Mouse (Mus musculus) neural tube, embryonic 12.5 days (tissue): Measurements from ENCODE around the gene Adora3. TPM values are rescaled to one million over a fixed set of nuclear protein-coding genes. Genes with fewer than 3 reads are reported as not detected.

Source experiments
- ATAC-seq: fragments of 200-750 bp; cut with Nextera tagmentation; 2 replicates; pipeline ENCODE4 v1.8.0; 2017; ENCODE audit warnings: low read depth, mild to moderate bottlenecking, moderate TSS enrichment, moderate library complexity; ENCODE audit not compliant: low FRiP score
- H3K27ac ChIP-seq: fragments of 300-500 bp; sonication (generic); 2 replicates; pipeline ENCODE4 v1.5.1; 2016
- H3K27me3 ChIP-seq: fragments of 300-500 bp; sonication (generic); replicated peaks from 2 replicates; pipeline ENCODE4 v1.6.1; 2016; ENCODE audit warnings: mild to moderate bottlenecking
- H3K36me3 ChIP-seq: fragments of 300-500 bp; sonication (generic); 2 replicates; pipeline ENCODE4 v1.6.1; 2016; ENCODE audit warnings: mild to moderate bottlenecking
- H3K4me1 ChIP-seq: fragments of 300-500 bp; sonication (generic); 2 replicates; pipeline ENCODE4 v1.6.1; 2016
- H3K4me2 ChIP-seq: fragments of 300-500 bp; sonication (generic); replicated peaks from 2 replicates; pipeline ENCODE4 v1.6.1; 2016; ENCODE audit warnings: mild to moderate bottlenecking
- H3K4me3 ChIP-seq: fragments of 300-500 bp; sonication (generic); 2 replicates; pipeline ENCODE4 v1.5.1; 2016
- H3K9ac ChIP-seq: fragments of 300-500 bp; sonication (generic); 2 replicates; pipeline ENCODE4 v1.6.1; 2016; ENCODE audit warnings: mild to moderate bottlenecking
- H3K9me3 ChIP-seq: fragments of 300-500 bp; sonication (generic); 2 replicates; pipeline ENCODE4 v1.6.1; 2016; ENCODE audit warnings: mild to moderate bottlenecking
- WGBS: fragments of 180-500 bp; shearing (Covaris S2); methylation state at CpG from one replicate; pipeline ENCODE4 v1.1.7; 2016; 5-methylcytosine and 5-hydroxymethylcytosine counted together
- polyA plus RNA-seq: library from polyadenylated mRNA; unstranded; fragments of >200 nt; fragmentation: Nextera tagmentation; extraction: Ambion mirVana; gene quantifications from 2 replicates; pipeline ENCODE4 v1.2.1, GENCODE M21; 2016

Gene Adora3
- polyA plus RNA-seq, 1 experiment from 2014 or later, result not detected

GRCm38 (mm10) chr3:105878751-105879150 is 8.1 kb downstream of the Adora3 start:
- Histone ChIP-seq H3K4me3 (no peak overlapping the region), H3K9ac (no peak overlapping the region), H3K4me1 (no peaks in the 10 kb centered on the region), H3K36me3 (no peaks in the 10 kb centered on the region), H3K27ac (no peak overlapping the region), H3K4me2 (no peak overlapping the region), H3K9me3 (no peaks in the 10 kb centered on the region), H3K27me3 (no peaks in the 10 kb centered on the region)
- WGBS, result 88% methylated on average over 8 of the region's 8 CpGs
- no peak for ATAC-seq

- Histone ChIP-seq H3K9ac (no peak overlapping the region), H3K4me1 (no peaks in the 10 kb centered on the region)
- WGBS, result 72% methylated on average over 3 of the region's 3 CpGs
Measured at GRCm38 (mm10) chr3:105880419-105880818, 9.8 kb downstream of the Adora3 start.

GRCm38 (mm10) chr3:105882105-105882504 is 11.4 kb downstream of the Adora3 start:
- no peaks in the 10 kb centered on the region for H3K27me3 ChIP-seq
- 90% methylated on average over 7 of the region's 7 CpGs for WGBS
- no peaks in the 10 kb centered on the region for H3K36me3 ChIP-seq
- no peak overlapping the region for H3K4me2 ChIP-seq
- no peaks in the 10 kb centered on the region for H3K4me1 ChIP-seq
- no peak overlapping the region for H3K9ac ChIP-seq
- H3K9me3 ChIP-seq, result no peaks in the 10 kb centered on the region
- H3K27ac ChIP-seq, result no peak overlapping the region
- no peak for ATAC-seq
- no peak overlapping the region for H3K4me3 ChIP-seq

More at GRCm38 (mm10) chr3:105880419-105880818, 9.8 kb downstream of the Adora3 start:
- Histone ChIP-seq H3K36me3 (no peaks in the 10 kb centered on the region), H3K27me3 (no peaks in the 10 kb centered on the region), H3K4me2 (no peak overlapping the region), H3K4me3 (no peak overlapping the region), H3K27ac (no peak overlapping the region), H3K9me3 (no peaks in the 10 kb centered on the region)
- no peak for ATAC-seq

- H3K36me3 ChIP-seq, result no peaks in the 10 kb centered on the region
- no peak for ATAC-seq
- no peak overlapping the region for H3K27ac ChIP-seq
- H3K9me3 ChIP-seq, result no peaks in the 10 kb centered on the region
- WGBS, result 92% methylated on average over 2 of the region's 2 CpGs
- H3K4me3 ChIP-seq, result no peak overlapping the region
- no peaks in the 10 kb centered on the region for H3K27me3 ChIP-seq
- no peak overlapping the region for H3K9ac ChIP-seq
- no peaks in the 10 kb centered on the region for H3K4me1 ChIP-seq
- H3K4me2 ChIP-seq, result no peak overlapping the region
Measured at GRCm38 (mm10) chr3:105883111-105883510, 12.5 kb downstream of the Adora3 start.

GRCm38 (mm10) chr3:105888961-105889360 is 18.3 kb downstream of the Adora3 start:
- H3K4me1 ChIP-seq, result no peaks in the 10 kb centered on the region
- H3K4me3 ChIP-seq, result no peak overlapping the region
- H3K27me3 ChIP-seq, result no peaks in the 10 kb centered on the region
- H3K36me3 ChIP-seq, result no peaks in the 10 kb centered on the region
- 78% methylated on average over 3 of the region's 3 CpGs for WGBS
- H3K4me2 ChIP-seq, result no peak overlapping the region
- no peak for ATAC-seq
- no peak overlapping the region for H3K27ac ChIP-seq
- no peaks in the 10 kb centered on the region for H3K9me3 ChIP-seq
- no peak overlapping the region for H3K9ac ChIP-seq

- Histone ChIP-seq H3K9me3 (no peaks in the 10 kb centered on the region), H3K4me1 (no peaks in the 10 kb centered on the region), H3K27me3 (no peaks in the 10 kb centered on the region), H3K4me2 (no peak overlapping the region), H3K36me3 (no peaks in the 10 kb centered on the region), H3K4me3 (no peak overlapping the region), H3K9ac (no peak overlapping the region), H3K27ac (no peak overlapping the region)
- ATAC-seq, result no peak
- 82% methylated on average over 4 of the region's 4 CpGs for WGBS
Measured at GRCm38 (mm10) chr3:105890220-105890619, 19.6 kb downstream of the Adora3 start.

GRCm38 (mm10) chr3:105891141-105891540 is 20.5 kb downstream of the Adora3 start:
- no peak overlapping the region for H3K9ac ChIP-seq
- H3K4me3 ChIP-seq, result no peak overlapping the region
- WGBS, result 82% methylated on average over 3 of the region's 3 CpGs

GRCm38 (mm10) chr3:105891760-105892571 is 21.3 kb downstream of the Adora3 start:
- no peaks in the 10 kb centered on the region for H3K27me3 ChIP-seq
- no peak for ATAC-seq
- no peak overlapping the region for H3K9ac ChIP-seq
- H3K9me3 ChIP-seq, result no peaks in the 10 kb centered on the region
- no peak overlapping the region for H3K27ac ChIP-seq
- no peaks in the 10 kb centered on the region for H3K4me1 ChIP-seq
- H3K4me3 ChIP-seq, result no peak overlapping the region
- H3K4me2 ChIP-seq, result no peak overlapping the region
- H3K36me3 ChIP-seq, result no peaks in the 10 kb centered on the region
- 81% methylated on average over 10 of the region's 10 CpGs for WGBS

More at GRCm38 (mm10) chr3:105891141-105891540, 20.5 kb downstream of the Adora3 start:
- no peak for ATAC-seq
- no peak overlapping the region for H3K4me2 ChIP-seq
- H3K27ac ChIP-seq, result no peak overlapping the region
- no peaks in the 10 kb centered on the region for H3K36me3 ChIP-seq
- H3K4me1 ChIP-seq, result no peaks in the 10 kb centered on the region
- no peaks in the 10 kb centered on the region for H3K9me3 ChIP-seq
- no peaks in the 10 kb centered on the region for H3K27me3 ChIP-seq

GRCm38 (mm10) chr3:105892572-105893495 is 22.2 kb downstream of the Adora3 start:
- 89% methylated on average over 19 of the region's 19 CpGs for WGBS
- no peaks in the 10 kb centered on the region for H3K27me3 ChIP-seq
- no peak overlapping the region for H3K4me2 ChIP-seq
- no peak overlapping the region for H3K27ac ChIP-seq
- H3K9ac ChIP-seq, result no peak overlapping the region
- H3K9me3 ChIP-seq, result no peaks in the 10 kb centered on the region
- ATAC-seq, result no peak
- H3K4me3 ChIP-seq, result no peak overlapping the region
- H3K4me1 ChIP-seq, result no peaks in the 10 kb centered on the region
- no peaks in the 10 kb centered on the region for H3K36me3 ChIP-seq

- H3K4me1 ChIP-seq, result no peaks in the 10 kb centered on the region
- no peak for ATAC-seq
- H3K36me3 ChIP-seq, result no peaks in the 10 kb centered on the region
- 67% methylated on average over 6 of the region's 6 CpGs for WGBS
- H3K27me3 ChIP-seq, result no peaks in the 10 kb centered on the region
- no peak overlapping the region for H3K4me3 ChIP-seq
- H3K9ac ChIP-seq, result no peak overlapping the region
- H3K27ac ChIP-seq, result no peak overlapping the region
- H3K4me2 ChIP-seq, result no peak overlapping the region
- H3K9me3 ChIP-seq, result no peaks in the 10 kb centered on the region
Measured at GRCm38 (mm10) chr3:105893941-105894391, 23.3 kb downstream of the Adora3 start.

GRCm38 (mm10) chr3:105894601-105895592 is 24.2 kb downstream of the Adora3 start:
- H3K4me3 ChIP-seq, result no peak overlapping the region
- no peak for ATAC-seq
- no peaks in the 10 kb centered on the region for H3K27me3 ChIP-seq
- H3K4me2 ChIP-seq, result no peak overlapping the region
- H3K27ac ChIP-seq, result no peak overlapping the region
- 85% methylated on average over 23 of the region's 23 CpGs for WGBS
- no peak overlapping the region for H3K9ac ChIP-seq
- H3K36me3 ChIP-seq, result no peaks in the 10 kb centered on the region
- no peaks in the 10 kb centered on the region for H3K9me3 ChIP-seq
- no peaks in the 10 kb centered on the region for H3K4me1 ChIP-seq
